Mouse (Mus musculus): ENCODE results near the gene Spen. TPM values are rescaled to one million over a fixed set of nuclear protein-coding genes. Genes with fewer than 3 reads are reported as not detected.
"Not testable (repeated sequence)": the region's sequence is repeated elsewhere in the genome, so short reads cannot be mapped to it uniquely, and the experiment has no call there.

The Spen gene
- total RNA-seq, 2 experiments from 2014 or later = 28.4 to 29.0 TPM

DNA sequence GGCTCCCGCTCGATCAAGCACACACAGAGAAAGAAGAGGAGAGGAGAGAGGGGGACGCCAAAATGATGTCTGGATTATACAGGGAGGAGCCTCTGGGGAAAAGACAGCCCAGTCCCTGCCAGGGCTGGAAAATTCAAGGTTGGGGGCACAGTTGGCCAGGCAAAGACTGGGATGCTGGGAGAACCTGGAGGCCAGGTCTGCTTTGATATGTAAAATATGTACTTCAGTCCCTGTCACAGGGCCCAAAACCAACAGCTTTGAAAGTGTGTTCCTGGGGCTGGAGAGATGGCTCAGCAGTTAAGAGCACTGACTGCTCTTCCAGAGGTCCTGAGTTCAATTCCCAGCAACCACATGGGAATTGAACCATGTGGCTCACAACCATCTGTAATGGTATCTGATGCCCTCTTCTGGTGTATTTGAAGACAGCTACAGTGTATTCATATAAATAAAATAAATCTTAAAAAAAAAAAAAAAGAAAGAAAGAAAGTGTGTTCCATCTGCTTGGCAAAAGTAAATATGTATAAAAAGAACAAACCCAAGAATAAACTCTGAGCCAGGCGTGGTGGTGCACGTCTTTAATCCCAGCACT, 23.0 kb upstream of the Spen start:
- ATAC-seq (replicated peaks; ENCODE audit: poor library complexity) = not testable (repeated sequence)

DNA sequence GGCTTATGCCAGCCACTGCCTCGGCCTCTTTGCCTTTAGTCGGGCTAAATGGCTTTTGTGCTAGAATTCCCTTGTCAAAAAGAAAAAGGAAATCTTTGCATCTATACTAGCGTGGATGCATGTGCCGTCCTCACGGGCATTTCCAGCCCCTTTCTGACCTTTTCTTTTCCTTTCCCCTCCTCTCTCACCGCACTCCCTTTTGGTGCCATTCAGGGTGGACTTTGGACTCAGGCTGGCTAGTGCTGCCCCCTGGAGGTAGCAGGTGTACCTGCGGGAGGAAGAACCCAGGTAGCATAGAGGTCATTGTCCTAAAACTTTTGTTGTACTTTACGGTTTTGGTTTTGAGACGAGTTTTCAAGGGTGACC, 21.5 kb upstream of the Spen start:
- ATAC-seq (replicated peaks; ENCODE audit: poor library complexity) = peak; percentile 74

DNA sequence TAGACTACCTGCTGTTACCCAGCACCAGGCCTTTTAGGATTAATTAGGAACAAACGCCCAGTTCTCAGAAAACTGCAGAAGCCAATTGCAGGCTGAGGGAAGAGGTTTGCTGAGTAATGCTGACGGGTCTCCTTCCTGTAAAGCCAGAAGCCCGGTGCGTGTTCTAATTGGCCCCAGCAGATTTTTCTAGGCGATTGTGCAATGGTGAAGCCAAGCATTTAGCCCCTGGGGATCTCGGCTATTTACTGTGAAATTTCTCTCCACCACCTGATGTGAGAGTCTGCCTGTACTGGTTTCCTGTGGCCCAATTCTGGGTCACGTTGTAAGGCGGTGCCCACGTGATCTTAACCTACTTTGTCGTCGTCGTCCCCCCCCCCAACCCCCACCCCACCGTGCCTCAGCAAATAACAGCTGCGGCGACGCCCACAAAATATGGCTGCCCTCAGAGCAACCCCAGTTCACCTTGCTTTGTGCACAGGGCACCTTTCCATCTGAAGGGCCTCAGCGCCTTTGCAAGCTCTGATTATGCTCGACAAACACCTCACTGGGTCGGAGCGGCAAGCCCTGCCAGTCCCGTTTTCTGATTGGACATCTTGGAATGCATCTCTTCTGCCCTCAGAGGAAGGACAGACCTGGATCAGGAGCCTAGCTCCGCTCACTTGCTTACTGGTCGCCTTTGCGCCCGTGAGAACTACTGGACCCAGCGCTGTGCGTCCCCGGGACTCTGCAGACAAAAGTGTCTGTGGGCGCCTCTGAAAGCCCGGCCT, 20.9 kb upstream of the Spen start:
- peak; percentile 77 for ATAC-seq (replicated peaks; ENCODE audit: poor library complexity)

DNA sequence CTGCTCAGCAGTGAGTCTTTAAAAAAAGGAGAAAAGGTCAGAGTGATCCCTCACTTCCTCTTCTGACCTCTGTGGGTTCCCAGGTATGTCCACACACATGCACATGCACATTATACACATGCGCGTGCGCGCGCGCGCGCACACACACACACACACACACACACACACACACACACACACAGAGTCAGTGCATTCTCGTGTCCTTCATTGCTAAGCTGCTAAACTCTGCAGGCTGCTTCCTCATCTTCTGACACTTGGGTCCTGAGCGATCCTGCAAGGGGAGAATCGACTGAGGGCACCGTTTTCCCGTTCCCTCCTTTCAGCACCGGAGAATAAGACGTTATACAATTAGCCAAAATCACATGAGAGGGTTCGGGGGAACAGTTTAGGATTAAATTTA, 20.3 kb upstream of the Spen start:
- peak; percentile 44 for ATAC-seq (replicated peaks; ENCODE audit: poor library complexity)

DNA sequence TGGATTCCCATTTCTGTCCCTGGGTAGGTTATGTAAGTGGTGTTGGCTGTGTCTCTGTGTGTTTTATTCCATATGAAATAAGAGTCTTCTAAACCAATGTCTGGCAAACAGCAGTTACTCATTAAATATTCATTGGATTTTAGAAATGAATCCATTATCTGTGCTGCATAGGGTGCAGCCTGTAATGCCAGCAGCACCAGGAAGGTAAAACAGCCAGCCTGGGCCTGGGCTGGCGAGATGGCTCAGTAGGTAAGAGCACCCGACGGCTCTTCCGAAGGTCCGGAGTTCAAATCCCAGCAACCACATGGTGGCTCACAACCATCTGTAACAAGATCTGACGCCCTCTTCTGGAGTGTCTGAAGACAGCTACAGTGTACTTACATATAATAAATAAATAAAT, 17.8 kb upstream of the Spen start:
- ATAC-seq (replicated peaks; ENCODE audit: poor library complexity) = not testable (repeated sequence)

DNA sequence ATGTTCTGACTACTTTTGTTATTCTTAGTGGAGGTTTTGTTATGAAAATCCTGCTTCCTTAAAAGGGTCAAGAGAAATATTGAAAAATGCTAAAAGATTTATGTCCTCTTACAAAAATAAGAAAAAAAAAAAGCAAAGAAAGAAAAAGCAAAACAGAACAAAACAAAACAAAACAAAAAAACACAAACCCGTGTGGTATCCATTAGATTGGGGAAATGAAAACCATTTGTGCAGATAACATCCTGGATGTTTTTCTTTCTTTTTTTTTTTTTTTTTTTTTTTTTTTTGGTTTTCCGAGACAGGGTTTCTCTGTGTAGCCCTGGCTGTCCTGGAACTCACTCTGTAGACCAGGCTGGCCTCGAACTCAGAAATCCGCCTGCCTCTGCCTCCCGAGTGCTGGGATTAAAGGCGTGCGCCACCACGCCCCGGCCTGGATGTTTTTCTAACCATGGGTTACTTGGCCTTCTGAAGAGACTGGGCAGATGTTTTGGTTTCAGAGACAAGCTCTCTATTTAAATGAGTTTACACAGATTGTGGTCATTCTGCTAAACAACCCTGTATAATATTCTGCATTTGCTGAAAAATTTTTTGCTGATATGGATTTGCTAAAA, 16.0 kb upstream of the Spen start:
- ATAC-seq (replicated peaks; ENCODE audit: poor library complexity) = not testable (repeated sequence)

DNA sequence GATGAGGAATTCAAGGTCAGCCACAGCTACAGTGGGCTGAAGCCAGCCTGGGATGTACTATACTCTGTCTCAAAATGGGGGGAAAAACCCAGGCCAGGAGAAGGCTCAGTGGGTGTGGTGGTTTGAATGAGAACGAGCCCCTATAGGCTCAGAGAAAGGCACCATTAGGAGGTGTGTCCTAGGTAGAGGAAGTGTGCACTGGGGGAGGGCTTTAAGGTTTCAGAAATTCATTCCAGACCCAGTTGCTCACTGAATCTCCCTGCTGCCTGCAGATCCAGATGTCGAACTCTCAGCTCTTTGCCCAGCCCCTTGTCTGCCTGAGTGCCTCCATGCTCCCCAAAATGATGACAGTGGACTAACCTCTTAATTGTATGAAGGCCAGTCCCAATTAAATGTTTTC, 14.1 kb upstream of the Spen start:
- ATAC-seq (replicated peaks; ENCODE audit: poor library complexity) = peak; percentile 97

DNA sequence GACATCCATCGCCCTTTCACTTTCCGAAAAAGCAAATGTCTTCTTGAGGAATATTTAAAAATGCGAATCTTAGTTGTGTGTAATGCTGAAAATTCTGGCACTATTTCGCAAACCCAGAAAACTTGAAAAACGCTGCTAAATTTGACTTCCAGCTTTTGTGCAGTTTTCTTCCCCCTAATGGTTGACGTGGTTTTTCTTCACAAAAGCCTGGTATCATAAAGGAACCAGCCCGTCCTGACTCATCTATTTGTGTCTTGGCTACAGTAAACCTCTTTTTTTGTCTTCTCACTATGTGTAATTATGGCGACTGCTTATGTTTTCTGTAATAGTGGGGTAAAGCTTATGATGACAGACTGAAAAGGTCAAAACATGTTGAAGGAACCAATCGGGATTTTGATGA, 8.9 kb upstream of the Spen start:
- no peak for ATAC-seq (replicated peaks; ENCODE audit: poor library complexity)

DNA sequence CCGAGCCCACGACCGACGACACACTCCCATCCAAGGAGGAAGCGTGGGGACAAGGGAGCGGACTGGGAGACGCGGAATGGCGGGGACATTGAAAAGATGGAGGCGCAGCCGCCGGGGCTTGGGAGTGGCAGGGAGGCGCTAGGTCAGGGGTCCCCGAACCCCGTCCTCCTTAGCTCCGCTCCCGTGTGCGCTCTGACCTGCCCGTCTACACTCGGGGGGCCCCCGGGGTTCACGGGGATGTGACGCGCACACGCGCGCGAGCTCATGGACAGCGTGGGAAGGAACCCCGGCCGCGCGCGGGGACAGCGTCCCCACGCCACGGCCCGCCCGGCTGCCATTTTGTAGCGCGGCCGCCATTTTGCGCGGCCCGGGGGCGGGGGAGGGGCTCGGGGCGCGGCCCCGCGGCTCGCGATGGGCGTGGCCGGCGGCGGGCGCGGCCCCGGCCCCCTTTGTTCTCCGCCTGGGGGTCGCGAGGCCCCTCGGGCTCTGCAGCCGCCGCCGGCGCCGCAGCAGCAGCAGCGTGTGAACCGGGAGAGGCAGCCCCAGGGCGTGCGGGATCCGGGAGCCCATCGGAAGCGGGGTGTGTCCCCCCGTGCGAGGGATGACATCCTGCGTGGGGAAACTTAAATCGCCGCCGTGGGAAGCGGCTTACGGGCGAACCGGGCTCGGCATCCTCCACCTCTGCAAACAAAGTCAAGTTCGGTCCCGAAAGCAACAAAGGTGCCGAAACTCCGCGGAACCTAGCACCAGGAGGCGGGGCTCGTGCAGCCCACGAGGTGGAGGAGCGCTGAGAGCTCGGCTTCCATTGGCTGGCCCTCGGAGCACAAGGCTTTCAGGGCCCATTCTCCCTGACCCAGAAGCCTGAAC, 8.2 kb upstream of the Spen start:
- ATAC-seq (replicated peaks; ENCODE audit: poor library complexity) = peak; percentile 70

DNA sequence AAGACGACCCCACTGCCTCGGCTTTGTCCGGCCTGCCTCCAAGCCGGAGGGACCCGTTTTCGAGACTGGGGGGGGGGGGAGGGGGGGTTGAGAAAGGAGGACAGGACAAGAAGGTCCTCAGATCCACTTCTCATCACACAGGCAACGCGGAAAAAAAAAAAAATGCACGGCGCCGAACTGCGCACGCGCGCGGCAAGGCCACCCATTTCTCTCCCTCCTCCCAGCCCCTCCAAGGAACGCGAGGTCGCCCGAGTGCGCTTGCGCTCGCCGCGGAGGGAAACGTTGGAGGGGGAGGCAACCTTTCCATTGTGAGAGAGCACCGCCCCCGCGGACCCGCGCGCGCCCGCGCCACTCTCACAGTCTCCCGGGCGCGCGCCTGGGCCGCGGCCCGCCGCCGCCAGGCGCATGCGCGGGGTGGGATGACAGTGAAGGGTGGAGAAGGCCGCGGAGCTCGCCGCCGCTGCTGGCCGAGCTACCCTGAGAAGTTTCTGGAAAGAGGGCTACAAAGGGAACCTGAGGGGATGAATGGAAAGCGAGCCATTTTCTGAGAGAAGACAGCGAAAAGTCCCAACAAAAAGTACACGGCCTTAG, 7.4 kb upstream of the Spen start:
- peak; percentile 87 for ATAC-seq (replicated peaks; ENCODE audit: poor library complexity)

DNA sequence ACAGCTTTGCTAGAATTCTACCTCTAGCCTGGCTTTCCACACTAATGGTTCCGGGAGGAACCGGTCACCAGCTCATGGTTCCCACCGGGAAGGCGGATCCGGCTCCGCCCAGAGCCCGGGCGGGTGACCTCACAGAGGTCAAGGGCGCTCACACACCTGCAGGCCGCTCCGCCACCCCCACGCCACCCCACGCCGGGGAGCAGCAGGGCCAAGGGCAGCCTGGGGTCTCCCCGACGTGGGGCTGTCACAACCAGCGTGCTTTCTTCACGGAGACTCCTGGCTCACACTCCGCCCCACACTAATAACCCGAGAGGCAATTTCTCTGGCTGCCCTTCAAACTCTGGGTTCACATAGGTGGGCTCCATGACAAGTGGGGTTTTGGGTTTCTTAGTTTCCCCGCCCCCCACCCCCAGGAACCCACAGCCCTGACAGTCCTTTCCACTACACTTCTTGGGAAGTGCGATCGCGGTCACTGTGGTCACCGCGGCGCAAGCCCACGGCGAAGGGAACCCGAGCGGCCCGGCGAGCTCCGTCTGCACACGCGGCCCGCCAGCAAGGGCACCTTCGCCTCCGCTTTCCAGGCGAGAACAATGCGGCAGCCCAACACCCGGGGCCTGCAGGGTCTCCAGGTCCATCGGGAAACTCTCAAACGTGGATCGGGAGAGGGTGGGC, 6.8 kb upstream of the Spen start:
- ATAC-seq (replicated peaks; ENCODE audit: poor library complexity) = peak; percentile 17; the same call in 1 of the 2 replicates

DNA sequence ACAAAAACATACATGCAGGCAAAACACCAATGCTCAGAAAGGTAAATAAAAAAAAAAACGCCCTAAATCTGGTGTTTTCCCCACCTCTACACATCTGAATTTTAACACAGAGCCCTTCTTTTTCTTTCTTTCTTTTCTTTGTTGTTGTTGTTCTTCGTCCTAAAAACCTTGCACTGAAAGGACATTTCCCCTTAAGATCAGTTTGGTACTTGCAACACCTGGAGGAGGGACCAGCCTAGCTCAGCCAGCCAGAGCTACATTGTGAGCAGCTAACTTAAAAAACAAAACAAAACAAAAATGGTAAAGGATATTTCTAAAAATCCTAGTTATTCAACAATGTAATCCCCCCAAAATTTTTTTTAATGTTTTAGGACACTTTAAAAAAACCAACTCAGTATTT, 6.1 kb upstream of the Spen start:
- no peak for ATAC-seq (replicated peaks; ENCODE audit: poor library complexity)

DNA sequence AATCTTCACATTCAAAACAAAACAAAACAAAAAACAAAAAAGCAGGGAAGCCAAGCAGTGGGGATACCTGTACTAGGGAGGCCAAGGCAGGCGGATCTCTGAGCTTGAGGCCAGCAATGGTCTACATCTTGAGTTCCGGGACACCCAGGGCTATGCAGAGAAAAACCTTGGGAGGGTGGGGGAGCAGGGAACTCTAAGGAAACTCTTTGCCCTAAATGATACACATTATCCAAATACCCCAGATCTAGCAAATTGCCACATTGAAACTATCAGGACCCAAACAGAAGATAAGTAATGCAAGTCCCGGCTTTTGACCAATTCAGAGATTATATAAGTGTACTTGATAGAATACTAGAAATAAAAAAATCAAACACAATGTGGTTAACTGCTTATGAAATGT, 5.2 kb upstream of the Spen start:
- no peak for ATAC-seq (replicated peaks; ENCODE audit: poor library complexity)

DNA sequence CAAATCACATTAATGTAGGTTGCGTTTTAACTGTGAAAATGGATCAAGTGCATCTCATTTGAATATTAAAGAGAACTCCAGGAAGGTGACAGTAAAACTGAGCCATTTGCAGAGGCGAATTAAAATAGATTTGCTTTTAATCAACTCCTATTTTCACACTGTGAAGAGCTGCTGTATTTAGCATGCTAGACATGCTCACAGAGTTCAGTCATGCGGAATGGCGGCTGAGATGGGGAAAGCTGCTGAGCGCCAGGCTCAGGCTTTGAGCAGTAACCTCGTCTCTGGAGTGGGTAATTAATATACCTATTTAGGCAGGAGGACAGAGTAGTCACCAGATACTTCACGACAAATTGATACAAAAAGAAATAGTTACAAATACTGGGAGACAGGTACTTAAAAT, 3.5 kb upstream of the Spen start:
- no peak for ATAC-seq (replicated peaks; ENCODE audit: poor library complexity)

DNA sequence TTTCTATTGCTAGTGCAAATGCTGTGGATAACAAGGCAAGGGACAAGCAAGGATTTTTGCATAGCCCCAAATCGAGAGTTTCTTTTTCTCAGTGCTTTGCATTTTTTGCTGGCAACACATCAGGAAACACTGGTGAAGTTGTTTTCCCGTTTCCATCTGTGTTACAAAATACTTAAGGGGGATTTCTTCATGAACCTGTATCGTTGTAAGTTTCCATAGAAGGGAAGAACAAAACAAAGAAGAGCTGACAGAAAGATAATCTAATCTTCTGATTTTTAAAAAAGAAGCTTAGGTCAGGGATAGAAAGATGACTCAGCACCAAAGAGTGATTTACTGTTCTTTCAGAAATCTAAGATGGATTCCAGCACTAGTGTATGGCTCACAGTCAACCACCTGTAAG, 2.4 kb upstream of the Spen start:
- no peak for ATAC-seq (replicated peaks; ENCODE audit: poor library complexity)

DNA sequence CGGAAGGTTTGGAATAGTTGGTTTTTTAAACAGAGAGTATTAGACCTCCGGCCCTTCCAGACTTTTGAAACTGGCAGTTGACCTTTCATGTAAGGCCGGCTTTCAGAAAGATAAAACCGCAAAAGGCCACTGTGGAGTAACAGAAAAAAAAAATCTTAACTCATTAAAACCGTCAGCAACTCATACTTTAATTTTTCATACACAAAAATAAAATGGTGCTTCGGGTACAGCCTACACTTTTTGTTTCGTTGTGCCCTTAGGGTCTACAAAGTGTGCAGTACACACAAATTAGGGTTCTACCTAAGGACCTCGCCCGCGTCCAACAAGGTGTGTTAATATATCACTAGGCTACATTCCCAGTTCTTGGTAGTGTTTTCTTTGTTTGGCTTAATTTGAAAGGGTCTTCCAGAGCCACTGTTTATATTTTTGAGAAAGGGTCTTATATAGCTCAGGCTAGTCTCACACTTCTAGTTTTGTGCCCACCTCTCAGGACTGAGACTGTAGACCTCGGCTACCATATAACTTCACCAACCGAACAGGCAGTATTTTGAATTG, 893 bp upstream of the Spen start:
- no peak for ATAC-seq (replicated peaks; ENCODE audit: poor library complexity)

DNA sequence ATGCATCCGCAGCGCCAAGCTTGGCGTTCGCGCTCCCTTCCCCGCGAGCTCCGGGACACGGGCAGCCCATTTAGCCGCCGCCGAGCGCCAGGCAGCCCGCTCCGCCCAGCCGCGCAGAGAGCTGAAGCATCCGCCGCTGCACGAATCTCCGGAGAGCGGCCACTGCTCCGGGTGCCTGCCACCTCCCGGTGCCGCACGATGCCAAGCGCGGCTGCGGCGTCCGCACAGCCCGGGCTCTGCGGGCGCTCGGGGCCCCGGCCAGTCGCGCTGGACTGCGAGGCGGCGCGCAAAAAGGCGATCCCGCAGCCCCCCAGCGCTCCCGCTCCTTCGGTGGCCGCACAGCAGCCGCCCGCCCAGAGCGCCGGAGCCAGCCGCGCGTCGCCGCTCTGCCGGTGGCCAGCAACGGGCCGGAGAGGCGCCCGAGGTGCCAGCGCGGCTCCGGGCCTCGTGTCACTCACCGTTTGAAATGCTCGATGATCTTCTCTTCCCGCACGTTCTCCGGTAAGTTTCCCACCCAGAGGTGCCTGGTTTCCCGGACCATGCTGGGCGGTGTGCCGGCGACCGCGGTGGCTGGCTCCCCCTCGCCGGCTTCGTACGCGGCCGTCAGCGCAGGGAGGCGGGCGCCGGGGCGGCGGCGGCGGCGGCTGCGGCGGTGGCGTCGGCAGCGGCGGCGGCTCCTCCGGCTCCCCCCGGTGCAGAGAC, 540 bp downstream of the Spen start:
- ATAC-seq (replicated peaks; ENCODE audit: poor library complexity) = no peak

DNA sequence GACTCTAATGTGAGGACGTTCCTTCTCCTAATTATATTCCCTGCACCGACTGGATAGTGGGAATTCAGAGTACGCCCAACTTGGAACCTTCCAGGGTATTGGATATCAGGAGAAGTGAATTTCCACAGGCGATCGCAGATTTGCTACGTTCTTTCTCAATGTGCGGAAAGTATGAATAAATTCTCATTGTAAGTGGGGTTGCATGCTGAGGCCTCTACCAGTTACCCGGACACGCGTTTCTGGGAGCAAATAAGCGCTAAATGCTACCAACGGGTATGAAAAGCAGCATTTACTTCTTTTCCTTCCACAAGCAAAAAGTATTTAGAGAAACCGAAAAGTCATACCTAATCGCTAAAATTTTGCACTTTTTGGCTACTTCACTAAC, 1.2 kb downstream of the Spen start:
- no peak for ATAC-seq (replicated peaks; ENCODE audit: poor library complexity)

All from megakaryocyte progenitor cell, adult 5-6 weeks (primary cell).